Mouse (Mus musculus) testis, adult 2 months (tissue): ENCODE results near the gene Prim2. TPM values are rescaled to one million over a fixed set of nuclear protein-coding genes. Genes with fewer than 3 reads are reported as not detected.

ENCODE experiments used
- H3K27ac ChIP-seq: fragments of 200-500 bp; 2 replicates; pipeline ENCODE4 v1.5.1; 2012; ENCODE audit warnings: low read depth, low read length; ENCODE audit not compliant: control insufficient read depth, insufficient read depth
- H3K27me3 ChIP-seq: fragments of 200-500 bp; 2 replicates; pipeline ENCODE4 v1.6.1; 2012; ENCODE audit warnings: mild to moderate bottlenecking, low read length, moderate library complexity; ENCODE audit not compliant: control insufficient read depth, insufficient read depth
- H3K36me3 ChIP-seq: fragments of 200-500 bp; 2 replicates; pipeline ENCODE4 v1.6.1; 2012; ENCODE audit warnings: mild to moderate bottlenecking, low read length; ENCODE audit not compliant: control insufficient read depth, insufficient read depth
- H3K4me1 ChIP-seq: fragments of 200-500 bp; 2 replicates; pipeline ENCODE4 v1.6.1; 2012; ENCODE audit warnings: low read length; ENCODE audit not compliant: control insufficient read depth, insufficient read depth
- H3K4me3 ChIP-seq: fragments of 200-500 bp; 2 replicates; pipeline ENCODE4 v1.5.1; 2012; ENCODE audit warnings: low read depth, mild to moderate bottlenecking, low read length, moderate library complexity, mixed read lengths; ENCODE audit not compliant: control insufficient read depth
- CTCF ChIP-seq: fragments of 200-500 bp; IDR thresholded peaks from 2 replicates; pipeline ENCODE4 v1.5.1; 2012; ENCODE audit warnings: low read depth, mild to moderate bottlenecking, inconsistent platforms, low read length, moderate library complexity; ENCODE audit not compliant: control insufficient read depth, insufficient read depth, insufficient replicate concordance
- POLR2A ChIP-seq: fragments of 200-500 bp; IDR thresholded peaks from 2 replicates; pipeline ENCODE4 v1.6.1; 2012; ENCODE audit warnings: low read depth, mild to moderate bottlenecking, inconsistent platforms, low read length, moderate library complexity; ENCODE audit not compliant: control insufficient read depth
- polyA plus RNA-seq: library from polyadenylated mRNA; depleted of rRNA; stranded (reverse); fragments of >200 nt; gene quantifications from 2 replicates; pipeline ENCODE4 v1.2.3, GENCODE M21; 2012

Gene Prim2
- polyA plus RNA-seq, 1 experiment = 17.0 TPM

GRCm38 (mm10) chr1:33599698-33600097 is 69.9 kb downstream of the Prim2 start:
- H3K27ac ChIP-seq = no peak overlapping the region
- no peak overlapping the region for H3K4me3 ChIP-seq
- H3K36me3 ChIP-seq = no peaks in the 10 kb centered on the region
- no peak for TF ChIP-seq POLR2A
- no peak for TF ChIP-seq CTCF
- H3K4me1 ChIP-seq = no peaks in the 10 kb centered on the region; the same call in 1 of the 2 replicates
- H3K27me3 ChIP-seq = no peaks in the 10 kb centered on the region

- Histone ChIP-seq H3K4me1 (no peaks in the 10 kb centered on the region; the same call in 1 of the 2 replicates), H3K36me3 (no peaks in the 10 kb centered on the region), H3K4me3 (no peak overlapping the region), H3K27ac (no peak overlapping the region), H3K27me3 (no peaks in the 10 kb centered on the region)
- TF ChIP-seq POLR2A (no peak), CTCF (no peak)
Observed at GRCm38 (mm10) chr1:33599019-33599667, 70.5 kb downstream of the Prim2 start.

DNA sequence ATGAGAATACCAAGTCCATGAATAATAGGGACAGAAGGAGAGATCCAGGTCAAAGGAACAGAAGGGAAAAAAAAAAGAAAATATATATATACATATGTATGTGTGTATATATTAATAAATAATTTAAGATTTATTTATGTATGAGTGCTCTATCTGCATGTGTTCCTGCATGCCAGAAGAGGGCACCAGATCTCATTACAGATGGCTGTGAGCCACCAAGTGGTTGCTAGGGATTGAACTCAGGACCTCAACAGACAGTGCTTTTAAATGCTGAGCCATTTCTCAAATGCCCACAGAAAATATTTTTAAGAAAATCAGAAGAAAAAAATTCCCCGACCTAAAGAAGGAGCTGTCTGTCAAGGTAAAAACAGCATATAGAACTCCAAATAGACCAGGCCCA is 72.6 kb downstream of the Prim2 start:
- H3K27me3 ChIP-seq = no peaks in the 10 kb centered on the region
- no peaks in the 10 kb centered on the region for H3K36me3 ChIP-seq
- H3K4me3 ChIP-seq = no peak overlapping the region
- TF ChIP-seq CTCF = no peak
- no peak for TF ChIP-seq POLR2A
- no peaks in the 10 kb centered on the region; the same call in 1 of the 2 replicates for H3K4me1 ChIP-seq
- H3K27ac ChIP-seq = no peak overlapping the region

GRCm38 (mm10) chr1:33595936-33596335 is 73.7 kb downstream of the Prim2 start:
- Histone ChIP-seq H3K27me3 (no peaks in the 10 kb centered on the region), H3K4me1 (no peaks in the 10 kb centered on the region; the same call in 1 of the 2 replicates), H3K4me3 (no peak overlapping the region), H3K36me3 (no peaks in the 10 kb centered on the region), H3K27ac (no peak overlapping the region)
- TF ChIP-seq POLR2A (no peak), CTCF (no peak)

DNA sequence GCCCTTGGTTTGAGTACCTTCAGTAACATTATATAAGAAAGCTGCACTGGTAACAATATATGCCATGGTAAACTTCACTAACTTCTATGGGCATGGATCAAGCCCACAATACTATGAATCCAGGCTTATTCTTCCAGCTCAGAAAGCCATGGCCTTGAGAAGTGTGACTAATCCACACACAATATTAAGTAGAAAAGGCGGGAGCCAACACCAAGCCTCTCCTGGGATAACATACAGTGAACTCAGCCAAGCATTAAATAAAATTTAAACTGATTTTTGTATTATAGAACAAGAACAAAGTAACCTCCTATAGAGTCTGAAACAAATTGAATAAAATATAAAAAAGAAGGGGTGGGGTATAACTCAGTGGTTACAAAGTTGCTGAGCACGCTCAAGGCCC is 74.6 kb downstream of the Prim2 start:
- no peak overlapping the region for H3K27ac ChIP-seq
- no peaks in the 10 kb centered on the region for H3K27me3 ChIP-seq
- TF ChIP-seq CTCF (no peak), POLR2A (no peak)
- no peak overlapping the region for H3K4me3 ChIP-seq
- H3K4me1 ChIP-seq = no peaks in the 10 kb centered on the region; the same call in 1 of the 2 replicates
- no peaks in the 10 kb centered on the region for H3K36me3 ChIP-seq

DNA sequence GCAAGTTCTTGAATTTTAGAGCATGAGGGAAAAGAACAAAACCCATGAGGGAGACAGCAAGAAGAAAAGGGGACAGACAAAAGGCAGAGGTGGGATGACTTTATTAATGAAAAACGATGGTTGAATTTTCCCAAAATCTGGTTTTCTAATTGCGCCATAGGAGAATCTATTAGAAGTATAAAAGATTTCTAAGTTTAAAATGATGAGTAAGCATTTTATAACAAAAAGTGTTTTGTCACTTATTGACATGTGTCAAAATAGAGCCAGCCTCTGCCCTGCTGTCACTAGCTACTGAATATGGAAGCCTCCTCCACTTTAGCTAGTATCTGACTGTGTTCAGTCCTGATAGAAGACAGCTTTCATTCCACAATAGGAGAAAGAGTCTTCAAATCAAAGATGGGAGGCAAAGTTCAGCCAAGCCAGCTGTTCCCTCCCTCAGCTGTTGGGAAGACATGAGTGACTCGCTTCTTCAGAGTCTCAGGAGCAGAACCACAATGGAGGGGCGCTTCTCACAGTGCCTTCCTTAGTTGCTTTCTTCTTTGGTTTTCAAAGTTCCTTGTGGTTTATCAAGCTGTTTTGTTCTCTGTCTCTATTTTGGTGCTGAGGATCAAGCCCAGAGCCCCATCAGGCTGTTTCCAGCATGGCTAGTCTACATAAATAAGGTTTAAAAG is 75.7 kb downstream of the Prim2 start:
- TF ChIP-seq POLR2A (no peak), CTCF (no peak)
- H3K4me1 ChIP-seq = no peaks in the 10 kb centered on the region; the same call in 1 of the 2 replicates
- H3K27me3 ChIP-seq = no peaks in the 10 kb centered on the region
- no peaks in the 10 kb centered on the region for H3K36me3 ChIP-seq
- no peak overlapping the region for H3K27ac ChIP-seq
- no peak overlapping the region for H3K4me3 ChIP-seq

DNA sequence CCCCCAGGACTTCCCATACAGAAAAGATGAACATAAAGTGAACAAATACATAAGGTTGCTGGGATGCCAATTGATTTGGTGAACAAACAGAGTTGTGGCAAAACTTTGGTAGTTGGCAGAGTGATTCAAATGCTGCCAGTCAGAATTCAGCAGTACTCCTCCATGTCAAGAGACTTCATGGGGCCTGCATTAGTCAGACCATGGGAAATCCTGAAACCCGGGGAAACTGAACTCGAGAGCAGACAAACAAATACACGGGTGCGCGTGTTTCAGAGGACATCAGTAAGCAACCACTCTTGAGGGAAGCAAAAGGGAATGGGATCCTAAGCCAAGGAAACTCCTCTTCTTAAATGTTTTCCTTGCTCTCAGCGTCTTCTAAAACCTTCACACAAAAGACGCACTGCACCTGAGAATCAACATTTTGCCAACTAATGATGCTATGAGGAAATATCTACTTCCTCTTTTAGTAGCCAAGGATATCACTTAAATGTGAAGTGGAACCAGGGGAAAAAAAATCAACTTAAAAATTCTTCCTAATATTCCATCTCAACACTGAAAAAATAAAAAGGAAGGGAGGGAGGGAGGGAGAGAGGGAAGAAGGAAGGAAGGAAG is 77.5 kb downstream of the Prim2 start:
- no peaks in the 10 kb centered on the region for H3K27me3 ChIP-seq

More for the DNA sequence above, 77.5 kb downstream of the Prim2 start:
- Histone ChIP-seq H3K36me3 (no peaks in the 10 kb centered on the region), H3K4me1 (no peaks in the 10 kb centered on the region; the same call in 1 of the 2 replicates), H3K4me3 (no peak overlapping the region), H3K27ac (no peak overlapping the region)
- no peak for TF ChIP-seq CTCF
- TF ChIP-seq POLR2A = no peak
